Mouse (Mus musculus): ENCODE results near the gene Ap3d1.

Ap3d1 gene

GRCm38 (mm10) chr10:80757717-80758116 is 15.7 kb upstream of the Ap3d1 start:
- DNase-seq (ENCODE audit: extremely low spot score): peak; percentile 49

DNA sequence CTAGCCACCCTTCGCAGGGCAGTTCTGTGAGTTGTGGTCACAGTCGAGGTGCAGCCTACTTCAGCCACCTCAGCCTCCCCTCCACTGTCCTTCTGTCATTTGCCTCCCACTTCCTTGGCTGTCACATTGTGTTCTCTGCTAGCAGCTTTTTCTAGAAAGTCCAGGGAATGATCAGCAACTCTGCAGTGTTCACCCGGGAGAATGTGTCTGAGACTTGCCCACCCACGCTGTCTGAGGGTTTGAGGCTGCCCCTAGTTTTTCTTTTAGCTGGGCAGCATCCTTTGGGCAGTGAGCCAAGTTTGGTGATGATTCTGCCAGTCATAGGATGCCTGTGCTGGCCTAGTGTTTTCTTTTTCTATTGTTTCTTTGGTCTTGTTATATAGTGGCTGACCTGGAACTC is 14.9 kb upstream of the Ap3d1 start:
- DNase-seq (ENCODE audit: extremely low spot score): no peak

DNA sequence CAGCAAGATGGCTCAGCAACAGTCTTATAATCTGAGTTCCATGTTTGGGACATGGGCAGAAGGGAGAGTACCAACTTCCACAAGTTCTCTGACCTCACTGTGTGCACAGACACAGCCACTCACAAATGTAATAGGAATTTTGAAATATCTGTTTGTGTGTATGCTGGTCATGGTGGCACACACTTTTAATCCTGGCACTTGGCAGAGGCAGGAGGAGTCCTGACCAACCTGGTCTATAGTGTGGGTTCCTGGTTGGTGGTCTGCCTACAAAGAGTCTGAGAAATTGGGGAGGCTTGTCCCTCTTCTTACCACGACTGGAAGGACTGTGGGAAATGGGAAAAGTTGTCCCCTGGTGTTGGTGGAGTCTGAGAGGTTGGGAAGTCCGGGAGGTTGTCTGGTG is 14.4 kb upstream of the Ap3d1 start:
- no peak for DNase-seq (ENCODE audit: extremely low spot score)

DNA sequence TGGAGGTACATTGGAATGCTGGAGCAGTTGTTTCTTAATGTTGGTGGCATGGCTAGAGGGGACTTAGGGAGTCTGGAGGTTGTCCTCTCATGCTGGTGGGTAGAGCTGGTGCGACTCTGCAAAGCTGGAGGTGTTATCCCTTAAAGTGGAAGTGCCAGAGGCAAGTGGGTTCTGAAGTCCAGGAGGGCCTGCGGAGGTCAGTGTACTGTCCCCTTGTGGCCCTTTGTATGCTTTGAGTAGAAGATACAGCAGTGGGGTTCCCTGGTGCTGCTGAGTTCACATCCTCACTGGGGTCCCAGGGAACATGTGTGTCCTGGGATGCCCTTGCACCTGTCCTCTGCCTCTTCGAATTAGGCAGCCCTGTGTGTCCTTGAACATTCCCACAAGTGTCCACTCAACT is 14.0 kb upstream of the Ap3d1 start:
- no peak for DNase-seq (ENCODE audit: extremely low spot score)

GRCm38 (mm10) chr10:80755291-80756015 is 13.4 kb upstream of the Ap3d1 start:
- no peak for DNase-seq (ENCODE audit: extremely low spot score)

- DNase-seq (ENCODE audit: extremely low spot score): peak; percentile 99
Observed at GRCm38 (mm10) chr10:80754594-80755290, 12.7 kb upstream of the Ap3d1 start, which contains the start of gene Dot1l. Gene Dot1l, plus strand, starts transcription at chr10:80755206.

GRCm38 (mm10) chr10:80752079-80752625 is 10.1 kb upstream of the Ap3d1 start:
- peak; percentile 93 for DNase-seq (ENCODE audit: extremely low spot score)

GRCm38 (mm10) chr10:80751188-80751832 is 9.2 kb upstream of the Ap3d1 start:
- no peak for DNase-seq (ENCODE audit: extremely low spot score)

GRCm38 (mm10) chr10:80748609-80749008 is 6.5 kb upstream of the Ap3d1 start:
- peak; percentile 63 for DNase-seq (ENCODE audit: extremely low spot score)

- peak; percentile 61 for DNase-seq (ENCODE audit: extremely low spot score)
Observed at GRCm38 (mm10) chr10:80747410-80747809, 5.3 kb upstream of the Ap3d1 start.

DNA sequence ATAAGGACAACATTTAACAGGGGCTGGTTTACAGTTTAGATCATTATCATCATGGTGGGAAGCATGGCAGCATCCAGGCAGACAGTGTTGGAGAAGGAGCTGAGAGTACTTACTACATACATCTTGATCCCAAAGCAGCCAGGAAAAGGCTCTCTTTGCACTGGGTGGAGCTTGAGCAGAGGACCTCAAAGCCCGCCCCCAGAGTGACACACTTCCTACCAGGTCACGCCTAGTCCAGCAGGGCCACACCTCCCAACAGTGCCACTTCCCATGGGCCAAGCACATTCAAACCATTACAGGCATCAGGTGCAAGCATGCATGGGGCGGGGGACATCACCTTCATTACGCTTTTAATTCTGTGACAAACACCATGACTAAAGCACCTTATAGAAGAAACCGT is 2.2 kb upstream of the Ap3d1 start:
- no peak for DNase-seq (ENCODE audit: extremely low spot score)

GRCm38 (mm10) chr10:80741634-80742179 is 357 bp downstream of the Ap3d1 start:
- DNase-seq (ENCODE audit: extremely low spot score): no peak

DNA sequence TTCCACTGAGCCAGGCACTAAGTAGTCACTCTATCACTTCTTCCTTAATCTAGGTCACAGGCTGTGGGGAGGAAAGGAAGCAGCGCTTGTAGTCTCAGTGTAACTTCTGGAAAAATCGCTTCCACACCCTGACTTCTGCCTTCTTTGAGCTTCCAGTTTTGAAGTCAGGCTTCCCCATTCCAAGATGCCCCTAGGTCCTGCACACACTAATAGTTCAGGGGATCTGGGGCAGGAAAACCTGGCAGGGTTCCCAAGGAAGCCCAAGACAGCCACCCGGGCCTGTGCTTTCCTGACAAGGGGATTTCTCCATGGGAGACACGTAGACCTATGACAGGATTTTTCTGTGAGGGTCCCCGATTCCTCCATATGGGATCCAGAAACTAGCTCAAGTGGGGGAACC is 918 bp downstream of the Ap3d1 start:
- DNase-seq (ENCODE audit: extremely low spot score): no peak

- no peak for DNase-seq (ENCODE audit: extremely low spot score)
Observed at GRCm38 (mm10) chr10:80738657-80739056, 3.4 kb downstream of the Ap3d1 start.

- no peak for DNase-seq (ENCODE audit: extremely low spot score)
Observed at GRCm38 (mm10) chr10:80736731-80737130, 5.3 kb downstream of the Ap3d1 start.

DNA sequence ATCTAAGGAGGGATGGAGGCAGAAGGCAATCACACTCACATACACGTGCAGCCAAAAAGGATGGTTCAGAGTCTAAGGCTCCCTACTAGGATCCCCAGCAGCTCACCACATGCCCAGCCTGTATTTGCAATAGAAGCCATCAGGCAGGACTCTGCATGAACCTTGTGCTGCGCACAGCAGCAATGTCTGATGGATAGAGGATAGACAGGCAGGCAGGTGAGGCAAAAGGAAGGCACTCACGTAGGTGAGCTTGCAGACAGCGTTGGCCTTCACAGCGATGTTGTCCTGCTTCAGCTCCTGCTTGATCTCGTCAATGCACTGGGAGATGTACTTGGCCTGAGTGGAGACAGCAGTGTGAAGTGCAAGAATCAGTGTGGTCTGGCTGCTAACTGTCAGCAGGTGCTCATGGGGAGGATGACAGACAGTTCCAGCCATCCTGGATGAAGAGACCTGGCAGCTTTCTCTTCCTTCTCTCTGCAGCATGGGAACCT is 9.4 kb downstream of the Ap3d1 start:
- DNase-seq (ENCODE audit: extremely low spot score): no peak

DNA sequence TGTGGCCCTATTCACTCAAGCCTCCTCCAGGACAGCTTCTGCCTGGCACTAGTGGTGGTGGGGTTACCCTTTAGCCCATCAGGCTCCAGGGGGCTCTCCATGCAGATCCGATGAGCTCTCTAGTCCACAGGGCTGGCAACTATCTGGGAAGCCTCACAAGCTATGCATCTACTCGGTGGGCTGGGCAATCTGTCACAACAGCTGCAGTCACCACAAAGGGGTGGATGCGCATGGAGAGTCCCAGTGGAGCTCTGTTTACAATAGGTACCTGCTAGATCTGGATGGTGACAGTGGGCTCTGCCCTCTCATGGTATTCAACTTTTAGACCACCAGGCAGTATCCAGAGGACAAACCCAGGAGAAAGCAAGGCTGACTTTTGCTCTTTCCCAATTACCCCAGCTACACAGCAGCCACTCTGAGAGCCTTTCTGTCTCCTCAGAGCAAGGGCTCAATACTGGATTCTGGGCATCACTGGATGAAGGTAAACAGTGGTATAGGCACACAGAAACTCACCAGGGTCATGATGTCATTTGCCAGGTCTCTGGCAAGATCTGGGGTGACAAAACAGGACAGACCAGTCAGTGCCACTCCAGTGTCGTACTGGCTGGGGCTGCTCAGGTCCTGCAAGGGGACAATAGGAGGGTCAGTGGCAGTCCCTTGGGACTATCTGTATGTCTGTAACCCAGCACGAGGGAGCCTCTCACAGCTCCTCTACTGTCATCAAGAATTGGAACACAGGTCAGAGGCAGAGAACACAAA is 14.5 kb downstream of the Ap3d1 start:
- DNase-seq (ENCODE audit: extremely low spot score): no peak

GRCm38 (mm10) chr10:80717281-80717680 is 24.8 kb downstream of the Ap3d1 start:
- DNase-seq (ENCODE audit: extremely low spot score): no peak

DNA sequence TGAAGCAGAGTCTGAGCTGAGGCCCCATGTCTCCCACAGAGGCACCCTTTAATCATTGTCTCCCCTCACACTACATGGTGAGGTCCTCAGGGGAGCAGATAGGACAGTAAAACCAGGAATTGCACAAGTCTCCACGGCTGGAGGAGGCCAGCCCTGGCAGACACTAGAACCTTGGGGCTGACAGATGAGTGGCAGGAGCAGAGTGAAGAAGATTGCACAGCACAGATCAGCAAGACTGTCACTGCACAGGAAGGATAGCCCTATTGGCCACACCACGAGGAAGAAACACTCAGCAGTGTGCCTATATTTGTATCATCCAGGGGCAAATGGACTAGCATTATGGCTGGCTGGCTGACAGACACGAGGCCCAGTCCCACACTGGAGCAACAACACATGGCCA is 31.2 kb downstream of the Ap3d1 start:
- DNase-seq (ENCODE audit: extremely low spot score): no peak

DNA sequence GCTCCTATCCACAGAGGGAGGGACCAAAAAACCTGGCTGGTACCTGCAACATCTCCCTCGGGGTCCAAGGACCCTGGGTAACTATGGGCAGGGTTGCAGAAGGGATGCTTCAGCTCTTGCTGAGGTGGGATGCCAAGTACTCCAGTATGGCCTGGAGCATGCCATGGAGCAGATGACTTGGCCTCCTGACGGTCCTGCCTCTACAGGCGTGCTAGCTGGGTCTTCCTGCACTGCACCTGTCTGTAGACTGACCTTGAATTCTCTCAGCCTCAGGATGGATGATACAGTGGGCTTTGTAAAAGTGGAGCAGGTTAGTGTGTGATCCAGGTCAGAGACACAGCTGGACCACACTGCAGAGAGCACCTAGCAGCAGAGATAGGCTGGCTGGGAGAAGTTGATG is 36.6 kb downstream of the Ap3d1 start:
- DNase-seq (ENCODE audit: extremely low spot score): no peak

DNA sequence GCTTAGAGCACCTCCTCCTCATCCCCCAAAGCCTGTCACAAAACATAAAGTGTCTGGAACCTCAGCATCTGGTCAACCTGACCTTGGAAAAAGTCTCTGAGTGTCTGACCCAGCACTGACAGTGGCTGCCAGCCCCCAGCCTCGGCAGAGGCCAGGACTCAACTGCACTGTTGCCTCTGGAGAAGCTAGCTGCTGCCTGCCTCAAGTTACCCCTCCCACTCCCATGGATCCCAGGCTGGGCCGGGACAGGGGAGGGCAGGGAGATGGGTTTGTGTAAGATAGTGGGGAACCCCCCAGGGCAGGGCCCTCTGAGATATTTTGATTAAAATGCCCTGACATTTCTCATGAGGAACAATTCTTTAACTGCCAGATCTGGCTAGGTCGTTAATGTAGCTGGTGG is 37.0 kb downstream of the Ap3d1 start:
- no peak for DNase-seq (ENCODE audit: extremely low spot score)
